Mouse (Mus musculus) small intestine, adult 2 months (tissue): ENCODE data around the gene Slc4a8.

ENCODE experiments used
- CTCF ChIP-seq: fragments of 200-500 bp; IDR thresholded peaks from 2 replicates; pipeline ENCODE4 v1.5.1; 2012; ENCODE audit warnings: low read depth, mild to moderate bottlenecking, control low read depth, inconsistent platforms, low read length, moderate library complexity, mixed read lengths; ENCODE audit not compliant: insufficient replicate concordance, insufficient read length; ENCODE audit errors: extremely low read depth
- POLR2A ChIP-seq: fragments of 200-500 bp; IDR thresholded peaks from 2 replicates; pipeline ENCODE4 v1.6.1; 2012; ENCODE audit warnings: low read depth, mild to moderate bottlenecking, control low read depth, inconsistent platforms, low read length, moderate library complexity

GRCm38 (mm10) chr15:100757527-100757978, 4.0 kb upstream of the Slc4a8 start:
- no peak for TF ChIP-seq POLR2A
- peak; percentile 85; the same call in 1 of the 2 replicates for TF ChIP-seq CTCF
